Mouse (Mus musculus) left cerebral cortex, postnatal 14 days (tissue): ENCODE data around the gene U90926. TPM values are rescaled to one million over a fixed set of nuclear protein-coding genes. Genes with fewer than 3 reads are reported as not detected.

Source experiments
- DNase-seq, 2 experiments: peaks; one replicate each; pipeline ENCODE4 v3.0.0; 2021 to 2022; ENCODE audit warnings: low spot score in 2 of 2, mixed read lengths in 1 of 2
- intact Hi-C: fragments of 180-260 bp; cut with DNase I; formaldehyde crosslinking; loops from one replicate; pipeline ENCODE4 v1.15.1; 2025
- long read RNA-seq, 2 experiments: library from polyadenylated mRNA; stranded (forward); transcript quantifications; one replicate each; pipeline ENCODE4 v2.0.0; 2021
- total RNA-seq, 2 experiments: library from RNA; stranded (reverse); gene quantifications; 2 replicates each; pipeline ENCODE4 v1.2.3; 2021

Gene U90926
- total RNA-seq = not detected
- long read RNA-seq, experiment 1 = 0 reads
- long read RNA-seq, experiment 2 = 0 reads

GRCm38 (mm10) chr5:92215308-92215707 lies at the start of gene U90926:
Gene U90926 (minus strand): TSS chr5:92215408.
- no peak for DNase-seq
- intact Hi-C loops = no loop called here

GRCm38 (mm10) chr5:92263761-92264359 lies 48.7 kb upstream of the U90926 start:
- intact Hi-C loops = no loop called here
- DNase-seq = peak; percentile 80 to 93

- intact Hi-C loops = no loop called here
- DNase-seq = no peak
Observed at GRCm38 (mm10) chr5:92262646-92263045, 47.4 kb upstream of the U90926 start.

- intact Hi-C loops = no loop called here
- no peak for DNase-seq
Observed at GRCm38 (mm10) chr5:92256218-92256617, 41.0 kb upstream of the U90926 start, which contains the start of gene Ppef2. Gene Ppef2 (minus strand): TSS chr5:92256278.

- DNase-seq = no peak
- intact Hi-C loops = no loop called here
Observed at GRCm38 (mm10) chr5:92254476-92254875, 39.3 kb upstream of the U90926 start.

- intact Hi-C loops = no loop called here
- DNase-seq = peak; percentile 33 to 37
Observed at GRCm38 (mm10) chr5:92252797-92253343, 37.7 kb upstream of the U90926 start.

- intact Hi-C loops = no loop called here
- DNase-seq = no peak
Observed at GRCm38 (mm10) chr5:92252031-92252430, 36.8 kb upstream of the U90926 start.

- intact Hi-C loops = no loop called here
- DNase-seq = no peak
Observed at GRCm38 (mm10) chr5:92248614-92249013, 33.4 kb upstream of the U90926 start.

GRCm38 (mm10) chr5:92245483-92245882 lies 30.3 kb upstream of the U90926 start:
- intact Hi-C loops = no loop called here
- DNase-seq = no peak

- no peak for DNase-seq
- intact Hi-C loops = no loop called here
Observed at GRCm38 (mm10) chr5:92244900-92245299, 29.7 kb upstream of the U90926 start.

- intact Hi-C loops = no loop called here
- DNase-seq = no peak
Observed at GRCm38 (mm10) chr5:92240769-92241168, 25.6 kb upstream of the U90926 start.

- intact Hi-C loops = loop anchor here (5.0 kb wide), 1 partner anchor 42 kb away; no protein-coding TSS in a partner anchor
- peak; percentile 68 to 82 for DNase-seq
Observed at GRCm38 (mm10) chr5:92239333-92240232, 24.4 kb upstream of the U90926 start.

GRCm38 (mm10) chr5:92234939-92235557 lies 19.8 kb upstream of the U90926 start:
- DNase-seq = no peak
- intact Hi-C loops = loop anchor here (5.0 kb wide), 1 partner anchor 38 kb away; no protein-coding TSS in a partner anchor

- DNase-seq = no peak
- intact Hi-C loops = no loop called here
Observed at GRCm38 (mm10) chr5:92233366-92233765, 18.2 kb upstream of the U90926 start.

GRCm38 (mm10) chr5:92231836-92232235 lies 16.6 kb upstream of the U90926 start:
- intact Hi-C loops = no loop called here
- DNase-seq = no peak

GRCm38 (mm10) chr5:92230306-92230705 lies 15.1 kb upstream of the U90926 start:
- DNase-seq = no peak
- intact Hi-C loops = no loop called here

GRCm38 (mm10) chr5:92229514-92229913 lies 14.3 kb upstream of the U90926 start:
- no peak for DNase-seq
- intact Hi-C loops = no loop called here

- DNase-seq = no peak
- intact Hi-C loops = no loop called here
Observed at GRCm38 (mm10) chr5:92228776-92229175, 13.6 kb upstream of the U90926 start.

GRCm38 (mm10) chr5:92227782-92228181 lies 12.6 kb upstream of the U90926 start:
- intact Hi-C loops = no loop called here
- no peak for DNase-seq
